Mouse (Mus musculus): ENCODE results near the gene Kif26b. TPM values are rescaled to one million over a fixed set of nuclear protein-coding genes. Genes with fewer than 3 reads are reported as not detected.

Kif26b gene
- polyA plus RNA-seq, 1 experiment from 2014 or later: 0.10 TPM

GRCm38 (mm10) chr1:178893229-178894080, 364.5 kb downstream of the Kif26b start:
- no peaks in the 10 kb centered on the region for H3K4me1 ChIP-seq (replicated peaks)
- no peak for ATAC-seq (ENCODE audit: low read depth)
- H3K4me3 ChIP-seq (replicated peaks): no peak overlapping the region
- no peaks in the 10 kb centered on the region for H3K9me3 ChIP-seq (replicated peaks)
- 75% methylated on average over 11 of the region's 11 CpGs for WGBS (ENCODE audit: insufficient replicate concordance)
- no peak overlapping the region for H3K9ac ChIP-seq
- no peaks in the 10 kb centered on the region for H3K36me3 ChIP-seq
- H3K27ac ChIP-seq: no peak overlapping the region
- no peaks in the 10 kb centered on the region for H3K27me3 ChIP-seq
- no peak for DNase-seq
- H3K4me2 ChIP-seq: no peak overlapping the region

GRCm38 (mm10) chr1:178894081-178894401, 365.1 kb downstream of the Kif26b start:
- Histone ChIP-seq H3K27me3 (no peaks in the 10 kb centered on the region), H3K9ac (no peak overlapping the region), H3K27ac (no peak overlapping the region), H3K4me3 (replicated peaks) (no peak overlapping the region), H3K4me1 (replicated peaks) (no peaks in the 10 kb centered on the region), H3K4me2 (no peak overlapping the region), H3K36me3 (no peaks in the 10 kb centered on the region), H3K9me3 (replicated peaks) (no peaks in the 10 kb centered on the region)
- 65% methylated on average over 3 of the region's 3 CpGs for WGBS (ENCODE audit: insufficient replicate concordance)
- DNase-seq: no peak
- no peak for ATAC-seq (ENCODE audit: low read depth)

GRCm38 (mm10) chr1:178895674-178896073, 366.7 kb downstream of the Kif26b start:
- ATAC-seq (ENCODE audit: low read depth): no peak
- H3K4me3 ChIP-seq (replicated peaks): no peak overlapping the region
- no peak overlapping the region for H3K27ac ChIP-seq
- H3K9ac ChIP-seq: no peak overlapping the region
- no peaks in the 10 kb centered on the region for H3K36me3 ChIP-seq
- H3K4me2 ChIP-seq: no peak overlapping the region
- no peak for DNase-seq
- no peaks in the 10 kb centered on the region for H3K27me3 ChIP-seq
- 89% methylated on average over 4 of the region's 4 CpGs for WGBS (ENCODE audit: insufficient replicate concordance)
- no peaks in the 10 kb centered on the region for H3K4me1 ChIP-seq (replicated peaks)
- H3K9me3 ChIP-seq (replicated peaks): no peaks in the 10 kb centered on the region

GRCm38 (mm10) chr1:178910951-178911350, 382.0 kb downstream of the Kif26b start:
- no peaks in the 10 kb centered on the region for H3K27me3 ChIP-seq
- no peaks in the 10 kb centered on the region for H3K36me3 ChIP-seq
- ATAC-seq (ENCODE audit: low read depth) (no peak), DNase-seq (no peak)
- H3K27ac ChIP-seq: no peak overlapping the region
- no peaks in the 10 kb centered on the region for H3K9me3 ChIP-seq (replicated peaks)
- H3K4me1 ChIP-seq (replicated peaks): no peaks in the 10 kb centered on the region; the same call in 1 of the 2 replicates
- H3K4me2 ChIP-seq: no peak overlapping the region
- WGBS (ENCODE audit: insufficient replicate concordance): 52% methylated on average over 14 of the region's 14 CpGs
- no peak overlapping the region for H3K4me3 ChIP-seq (replicated peaks)
- H3K9ac ChIP-seq: no peak overlapping the region

GRCm38 (mm10) chr1:178912936-178913716, 384.2 kb downstream of the Kif26b start:
- ATAC-seq (ENCODE audit: low read depth) (no peak), DNase-seq (no peak)
- Histone ChIP-seq H3K4me3 (replicated peaks) (no peak overlapping the region), H3K4me2 (no peak overlapping the region), H3K27ac (no peak overlapping the region), H3K4me1 (replicated peaks) (no peaks in the 10 kb centered on the region; the same call in 1 of the 2 replicates), H3K9ac (no peak overlapping the region), H3K27me3 (peaks cover 18% of the 10 kb centered on the region), H3K36me3 (no peaks in the 10 kb centered on the region), H3K9me3 (replicated peaks) (no peaks in the 10 kb centered on the region)
- WGBS (ENCODE audit: insufficient replicate concordance): 35% methylated on average over 6 of the region's 6 CpGs

- Histone ChIP-seq H3K4me3 (replicated peaks) (no peak overlapping the region), H3K4me2 (no peak overlapping the region), H3K9me3 (replicated peaks) (no peaks in the 10 kb centered on the region), H3K36me3 (no peaks in the 10 kb centered on the region), H3K27me3 (peaks cover 27% of the 10 kb centered on the region), H3K27ac (no peak overlapping the region), H3K9ac (no peak overlapping the region), H3K4me1 (replicated peaks) (no peaks in the 10 kb centered on the region; the same call in 1 of the 2 replicates)
- WGBS (ENCODE audit: insufficient replicate concordance): 53% methylated on average over 12 of the region's 12 CpGs
- ATAC-seq (ENCODE audit: low read depth): no peak
- no peak for DNase-seq
These were observed 386.1 kb downstream of the Kif26b start for GRCm38 (mm10) chr1:178915056-178915455.

GRCm38 (mm10) chr1:178917194-178917902, 388.4 kb downstream of the Kif26b start:
- 52% methylated on average over 31 of the region's 31 CpGs for WGBS (ENCODE audit: insufficient replicate concordance)
- DNase-seq (no peak), ATAC-seq (ENCODE audit: low read depth) (no peak)

GRCm38 (mm10) chr1:178924492-178925183, 395.7 kb downstream of the Kif26b start:
- ATAC-seq (ENCODE audit: low read depth) (no peak), DNase-seq (no peak)
- whole genome bisulfite sequencing (ENCODE audit: insufficient replicate concordance): 46% methylated on average over 8 of the region's 8 CpGs
- Histone ChIP-seq H3K9me3 (replicated peaks) (no peaks in the 10 kb centered on the region), H3K4me1 (replicated peaks) (no peaks in the 10 kb centered on the region), H3K4me3 (replicated peaks) (no peak overlapping the region), H3K27me3 (0 out of 2 replicates have a peak, but pooled peaks cover under 1% of the 10 kb centered on the region), H3K27ac (no peak overlapping the region), H3K9ac (no peak overlapping the region), H3K36me3 (no peaks in the 10 kb centered on the region), H3K4me2 (no peak overlapping the region)

More at GRCm38 (mm10) chr1:178917194-178917902, 388.4 kb downstream of the Kif26b start:
- no peaks in the 10 kb centered on the region for H3K36me3 ChIP-seq
- H3K27ac ChIP-seq: no peak overlapping the region
- no peak overlapping the region for H3K9ac ChIP-seq
- H3K9me3 ChIP-seq (replicated peaks): no peaks in the 10 kb centered on the region
- no peaks in the 10 kb centered on the region; the same call in 1 of the 2 replicates for H3K4me1 ChIP-seq (replicated peaks)
- peaks cover 27% of the 10 kb centered on the region for H3K27me3 ChIP-seq
- no peak overlapping the region for H3K4me2 ChIP-seq
- no peak overlapping the region for H3K4me3 ChIP-seq (replicated peaks)

- Histone ChIP-seq H3K27me3 (no peaks in the 10 kb centered on the region), H3K36me3 (no peaks in the 10 kb centered on the region), H3K4me2 (no peak overlapping the region), H3K9ac (no peak overlapping the region), H3K27ac (no peak overlapping the region), H3K4me3 (replicated peaks) (no peak overlapping the region), H3K9me3 (replicated peaks) (no peaks in the 10 kb centered on the region), H3K4me1 (replicated peaks) (no peaks in the 10 kb centered on the region)
- ATAC-seq (ENCODE audit: low read depth) (no peak), DNase-seq (no peak)
- 30% methylated on average over 4 of the region's 4 CpGs for WGBS (ENCODE audit: insufficient replicate concordance)
These were observed 400.6 kb downstream of the Kif26b start for GRCm38 (mm10) chr1:178929531-178929930.

- no peak for ATAC-seq (ENCODE audit: low read depth)
- Histone ChIP-seq H3K9ac (no peak overlapping the region), H3K4me1 (replicated peaks) (no peaks in the 10 kb centered on the region), H3K27ac (no peak overlapping the region), H3K27me3 (no peaks in the 10 kb centered on the region), H3K36me3 (no peaks in the 10 kb centered on the region), H3K4me3 (replicated peaks) (no peak overlapping the region), H3K9me3 (replicated peaks) (no peaks in the 10 kb centered on the region), H3K4me2 (no peak overlapping the region)
- DNase-seq: no peak
- 70% methylated on average over 6 of the region's 6 CpGs for WGBS (ENCODE audit: insufficient replicate concordance)
These were observed 405.2 kb downstream of the Kif26b start for GRCm38 (mm10) chr1:178933953-178934637.

Data from liver, embryonic 13.5 days (tissue).